Mouse (Mus musculus): ENCODE measurements around the gene Denr. TPM values are rescaled to one million over a fixed set of nuclear protein-coding genes. Genes with fewer than 3 reads are reported as not detected.
A peak's percentile ranks its signal among the peaks of the same experiment; 100 is the strongest.

The Denr gene
- polyA plus RNA-seq, 1 experiment from 2014 or later = 156 TPM

GRCm38 (mm10) chr5:123978131-123978530 is 71.2 kb downstream of the Denr start:
- H3K27ac ChIP-seq (ENCODE audit: low read depth, low read length) = no peak overlapping the region
- no peak for ATAC-seq (replicated peaks; ENCODE audit: low FRiP score)

More at GRCm38 (mm10) chr5:123978131-123978530, 71.2 kb downstream of the Denr start:
- Histone ChIP-seq H3K4me3 (ENCODE audit: low read depth, low read length) (no peak overlapping the region), H3K4me1 (replicated peaks; ENCODE audit: control insufficient read depth, insufficient read depth, low read length) (peaks cover 16% of the 10 kb centered on the region), H3K9me3 (ENCODE audit: control insufficient read depth, low read length) (no peaks in the 10 kb centered on the region), H3K27me3 (replicated peaks; ENCODE audit: control insufficient read depth, insufficient read depth, low read length) (peaks cover 1% of the 10 kb centered on the region; the same call in 1 of the 2 replicates), H3K36me3 (ENCODE audit: control insufficient read depth, insufficient read depth, low read length) (no peaks in the 10 kb centered on the region), H3K4me2 (peak overlapping the region; percentile 44; the same call in 1 of the 2 replicates), H3K9ac (ENCODE audit: low read depth, low read length) (no peak overlapping the region)
- no peak for DNase-seq (ENCODE audit: low spot score)
- whole genome bisulfite sequencing = 79% methylated on average over 5 of the region's 5 CpGs

Other genes starting within 250 kb of the Denr start
- 22.8 and 27.6 TPM in 2 replicates for gene Clip1, start 222.6 kb upstream of the Denr start, polyA plus RNA-seq (2014; fragmentation: Nextera tagmentation; extraction: Ambion mirVana)
- 89.3 and 92.1 TPM in 2 replicates for gene Zcchc8, start 186.1 kb upstream of the Denr start, polyA plus RNA-seq (2014; fragmentation: Nextera tagmentation; extraction: Ambion mirVana)
- 102 and 109 TPM in 2 replicates for gene Rsrc2, start 157.8 kb upstream of the Denr start, polyA plus RNA-seq (2014; fragmentation: Nextera tagmentation; extraction: Ambion mirVana)
- 51.8 and 52.6 TPM in 2 replicates for gene Kntc1, start 157.5 kb upstream of the Denr start, polyA plus RNA-seq (2014; fragmentation: Nextera tagmentation; extraction: Ambion mirVana)
- not detected in 2 replicates for gene Hcar2, start 41.7 kb upstream of the Denr start, polyA plus RNA-seq (2014; fragmentation: Nextera tagmentation; extraction: Ambion mirVana)
- 0.10 and 0.19 TPM in 2 replicates for gene Hcar1, start 27.2 kb upstream of the Denr start, polyA plus RNA-seq (2014; fragmentation: Nextera tagmentation; extraction: Ambion mirVana)
- 2.8 TPM in 2 replicates for gene Gm43518, start 20.2 kb downstream of the Denr start, polyA plus RNA-seq (2014; fragmentation: Nextera tagmentation; extraction: Ambion mirVana)
- gene Ccdc62, start 23.5 kb downstream of the Denr start, polyA plus RNA-seq (2014; fragmentation: Nextera tagmentation; extraction: Ambion mirVana) = 5.9 and 7.1 TPM in 2 replicates
- 20.2 and 20.6 TPM in 2 replicates for gene Hip1r, start 66.5 kb downstream of the Denr start, polyA plus RNA-seq (2014; fragmentation: Nextera tagmentation; extraction: Ambion mirVana)
- gene Vps37b, start 125.1 kb downstream of the Denr start, polyA plus RNA-seq (2014; fragmentation: Nextera tagmentation; extraction: Ambion mirVana) = 31.3 TPM in 2 replicates
- 4.1 and 4.8 TPM in 2 replicates for gene Abcb9, start 188.6 kb downstream of the Denr start, polyA plus RNA-seq (2014; fragmentation: Nextera tagmentation; extraction: Ambion mirVana)
- gene Ogfod2, start 205.1 kb downstream of the Denr start, polyA plus RNA-seq (2014; fragmentation: Nextera tagmentation; extraction: Ambion mirVana) = 23.3 and 29.0 TPM in 2 replicates
- gene Arl6ip4, start 208.9 kb downstream of the Denr start, polyA plus RNA-seq (2014; fragmentation: Nextera tagmentation; extraction: Ambion mirVana) = 122 and 138 TPM in 2 replicates